Mouse (Mus musculus) left cerebral cortex, adult 18-20 months (tissue): Measurements from ENCODE around the gene Trmt112. TPM values are rescaled to one million over a fixed set of nuclear protein-coding genes. Genes with fewer than 3 reads are reported as not detected.
"Not testable (repeated sequence)": the region's sequence is repeated elsewhere in the genome, so short reads cannot be mapped to it uniquely, and the experiment has no call there.

Experiments used
- DNase-seq, 2 experiments: peaks; one replicate each; pipeline ENCODE4 v3.0.0; 2021 to 2022; ENCODE audit warnings: low spot score in 2 of 2, mixed read lengths in 1 of 2
- long read RNA-seq, 2 experiments: library from polyadenylated mRNA; stranded (forward); transcript quantifications; one replicate each; pipeline ENCODE4 v2.0.0; 2021
- total RNA-seq, 2 experiments: library from RNA; stranded (reverse); gene quantifications; 2 replicates each; pipeline ENCODE4 v1.2.3; 2021

The Trmt112 gene
- 10 to 100 TPM; 46.2 to 46.4 TPM for total RNA-seq
- long read RNA-seq, experiment 1, transcript Trmt112-202 (4 exons, 985 nt), result major isoform, 23 of 23 reads
- long read RNA-seq, experiment 1, partial matches to known transcripts, result 0 of 23 reads
- long read RNA-seq, experiment 1, other reads (novel, unspliced or antisense), result 0 of 23 reads
- long read RNA-seq, experiment 2, transcript Trmt112-202 (4 exons, 985 nt), result major isoform, 32 of 33 reads
- long read RNA-seq, experiment 2, partial matches to known transcripts, result 0 of 33 reads
- long read RNA-seq, experiment 2, other reads (novel, unspliced or antisense), result 0 of 33 reads

DNA sequence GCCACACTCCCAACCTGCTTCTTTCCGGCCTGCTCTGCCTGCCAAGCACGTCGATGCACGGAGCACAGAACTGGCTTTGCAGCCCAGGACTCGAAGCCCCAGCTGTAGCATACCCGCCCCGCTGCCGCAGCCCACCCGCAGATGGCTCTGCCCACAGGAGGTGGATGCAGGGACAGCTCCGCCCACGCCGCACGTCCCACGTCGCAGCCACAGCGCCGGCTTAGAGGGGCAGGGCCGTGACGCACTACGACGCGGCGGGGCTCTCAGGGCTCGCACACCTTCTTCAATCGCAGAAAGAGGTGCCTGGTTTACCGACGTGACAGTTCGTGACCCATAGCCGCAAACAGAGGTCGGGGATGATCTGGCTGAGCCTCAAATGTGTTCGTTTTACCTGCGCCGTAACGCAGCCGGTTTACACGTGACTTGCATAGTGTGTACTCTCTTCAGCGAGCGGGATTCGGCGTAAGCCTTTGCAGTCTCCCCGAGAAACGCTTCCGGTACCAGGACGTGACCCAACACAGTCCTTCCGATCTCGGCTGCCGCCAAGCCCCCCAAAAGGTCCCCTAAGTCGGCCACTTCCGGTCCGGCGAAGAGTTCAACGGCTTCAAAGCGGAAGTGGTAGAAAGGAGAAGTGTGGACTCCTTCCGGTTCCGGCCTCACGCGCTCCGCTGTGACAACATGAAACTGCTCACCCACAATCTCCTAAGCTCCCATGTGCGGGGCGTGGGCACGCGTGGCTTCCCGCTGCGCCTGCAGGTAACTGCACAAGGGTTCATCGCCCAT is at the start of gene Trmt112, which contains the start of gene Prdx5:
Trmt112 (plus strand) TSS at position 192 of the 783 bp plus-strand sequence.
Prdx5 (minus strand) TSS at position 600 of the 783 bp plus-strand sequence.
- DNase-seq, result peak; percentile 90 to 94

DNA sequence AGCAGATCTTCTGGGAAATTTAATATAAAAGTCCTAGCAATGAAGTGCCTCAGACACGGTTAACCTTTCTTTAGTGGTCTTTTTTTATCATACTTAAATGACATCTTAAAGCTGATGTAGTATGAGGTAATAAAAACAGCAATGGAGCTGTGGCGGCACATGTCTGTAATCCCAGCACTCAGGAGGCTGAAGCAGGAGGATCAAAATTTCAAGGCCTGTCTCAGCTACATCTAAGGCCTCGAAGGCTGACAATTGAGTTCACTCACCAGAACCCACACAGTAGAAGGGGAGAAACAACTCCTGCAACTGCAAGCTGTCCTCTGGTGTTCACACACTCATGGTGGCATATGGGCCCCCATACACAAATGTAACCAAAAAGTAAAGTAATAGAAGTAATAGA is 49.5 kb upstream of the Trmt112 start:
- DNase-seq, result no peak

DNA sequence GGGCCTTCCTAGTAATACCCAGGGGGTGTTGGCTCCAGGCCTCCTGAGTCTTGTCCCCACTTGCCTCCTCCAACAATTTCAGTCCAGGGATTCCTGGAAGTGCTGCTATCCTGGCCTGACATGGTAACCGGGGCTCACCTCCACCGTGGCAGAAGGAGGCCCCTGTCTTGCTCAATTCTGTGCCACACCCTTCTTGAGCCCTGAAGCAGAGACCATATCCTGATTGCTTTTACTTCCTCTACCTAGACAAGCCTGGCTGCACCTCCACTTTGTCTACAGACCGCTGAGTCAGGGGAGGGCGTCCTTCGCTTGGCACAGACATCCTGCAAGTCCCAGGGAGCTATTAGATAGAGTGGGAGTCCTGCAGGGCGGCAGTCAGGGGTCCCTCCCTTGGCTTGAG is 48.8 kb upstream of the Trmt112 start:
- no peak for DNase-seq

- no peak for DNase-seq
Observed at GRCm38 (mm10) chr19:6861451-6861850, 48.0 kb upstream of the Trmt112 start.

- no peak for DNase-seq
Observed at GRCm38 (mm10) chr19:6869355-6869754, 40.1 kb upstream of the Trmt112 start.

- DNase-seq, result no peak
Observed at GRCm38 (mm10) chr19:6871574-6872271, 37.8 kb upstream of the Trmt112 start.

GRCm38 (mm10) chr19:6872701-6873100 is 36.8 kb upstream of the Trmt112 start:
- DNase-seq, result no peak

- no peak for DNase-seq
Observed at GRCm38 (mm10) chr19:6874257-6874656, 35.2 kb upstream of the Trmt112 start.

DNA sequence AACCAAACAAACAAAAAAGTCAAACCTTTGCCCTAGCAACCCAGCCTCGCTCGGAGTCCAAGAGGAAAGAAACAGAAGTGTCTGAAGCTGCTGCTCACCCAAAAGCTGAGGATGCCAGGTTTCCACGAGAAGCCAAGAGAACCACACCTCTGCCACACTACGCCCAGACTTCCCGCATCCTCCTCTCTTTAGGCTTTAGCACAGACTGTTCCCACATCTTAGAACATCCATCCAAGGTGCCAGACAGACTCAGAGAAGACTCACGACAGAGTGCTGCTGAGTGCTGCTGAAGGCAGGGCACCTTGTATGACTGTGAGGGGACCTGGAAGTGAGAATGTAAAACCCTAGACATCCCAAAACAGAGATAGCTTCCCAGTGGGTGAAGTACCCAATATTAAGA is 33.7 kb upstream of the Trmt112 start:
- DNase-seq, result no peak

DNA sequence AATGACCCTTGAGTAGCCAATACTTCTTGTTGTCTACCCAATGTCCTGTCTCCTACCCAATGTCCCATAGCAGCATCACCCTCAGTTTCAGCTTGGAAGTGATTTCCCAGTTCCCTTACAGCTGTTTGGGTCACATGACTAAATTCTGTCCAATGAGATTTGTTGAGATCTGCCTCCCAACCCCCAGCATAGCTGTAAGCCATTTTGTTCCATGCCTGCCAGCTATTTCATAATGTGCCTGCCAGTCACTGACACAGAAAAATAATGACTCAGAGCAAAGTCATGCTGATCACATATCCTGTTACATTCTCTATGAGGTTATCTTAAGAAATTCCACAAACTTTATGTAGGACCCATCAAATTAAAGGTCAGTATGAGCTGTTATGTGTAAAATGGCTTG is 32.7 kb upstream of the Trmt112 start:
- DNase-seq, result no peak

DNA sequence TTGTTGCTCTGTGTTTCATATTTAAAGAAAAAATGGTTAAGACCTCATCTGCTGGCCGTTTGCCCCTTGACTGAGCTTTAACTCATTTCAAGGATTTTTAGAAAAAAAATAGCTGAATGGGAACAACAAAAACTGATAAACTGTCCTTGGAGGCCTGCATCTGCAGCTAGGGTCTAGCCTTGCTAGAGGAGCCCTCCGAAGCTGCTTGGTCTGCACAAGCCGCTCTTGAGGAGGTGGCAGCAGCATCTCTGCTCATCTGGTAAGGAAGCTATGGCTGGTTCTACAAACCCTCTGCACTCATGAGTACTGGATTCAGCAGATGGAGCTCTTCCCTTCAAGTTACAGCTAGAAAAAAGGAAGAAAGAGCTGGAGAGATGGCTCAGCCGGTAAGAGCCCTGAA is 31.5 kb upstream of the Trmt112 start:
- DNase-seq, result no peak

DNA sequence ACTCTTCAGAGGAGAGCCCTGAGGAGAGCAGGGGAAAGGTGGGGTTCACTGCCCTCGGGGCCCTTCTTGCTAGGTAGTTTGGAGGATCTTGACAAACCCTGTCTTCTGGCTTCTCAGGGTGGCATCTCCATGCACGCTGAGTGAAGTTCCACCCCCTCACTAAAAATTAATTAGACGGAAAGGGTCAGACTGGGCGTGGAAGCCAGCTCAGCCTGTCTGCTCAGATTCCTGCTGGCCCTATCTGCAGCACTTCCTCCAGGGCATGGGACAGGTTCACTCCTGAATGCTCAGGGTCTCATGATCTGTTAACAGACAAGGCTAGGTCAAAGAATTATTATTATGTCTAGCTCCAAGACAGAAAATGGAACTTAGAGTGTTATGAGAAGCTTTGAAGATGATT is 17.0 kb upstream of the Trmt112 start:
- no peak for DNase-seq

GRCm38 (mm10) chr19:6893731-6894451 is 15.6 kb upstream of the Trmt112 start:
- no peak for DNase-seq

DNA sequence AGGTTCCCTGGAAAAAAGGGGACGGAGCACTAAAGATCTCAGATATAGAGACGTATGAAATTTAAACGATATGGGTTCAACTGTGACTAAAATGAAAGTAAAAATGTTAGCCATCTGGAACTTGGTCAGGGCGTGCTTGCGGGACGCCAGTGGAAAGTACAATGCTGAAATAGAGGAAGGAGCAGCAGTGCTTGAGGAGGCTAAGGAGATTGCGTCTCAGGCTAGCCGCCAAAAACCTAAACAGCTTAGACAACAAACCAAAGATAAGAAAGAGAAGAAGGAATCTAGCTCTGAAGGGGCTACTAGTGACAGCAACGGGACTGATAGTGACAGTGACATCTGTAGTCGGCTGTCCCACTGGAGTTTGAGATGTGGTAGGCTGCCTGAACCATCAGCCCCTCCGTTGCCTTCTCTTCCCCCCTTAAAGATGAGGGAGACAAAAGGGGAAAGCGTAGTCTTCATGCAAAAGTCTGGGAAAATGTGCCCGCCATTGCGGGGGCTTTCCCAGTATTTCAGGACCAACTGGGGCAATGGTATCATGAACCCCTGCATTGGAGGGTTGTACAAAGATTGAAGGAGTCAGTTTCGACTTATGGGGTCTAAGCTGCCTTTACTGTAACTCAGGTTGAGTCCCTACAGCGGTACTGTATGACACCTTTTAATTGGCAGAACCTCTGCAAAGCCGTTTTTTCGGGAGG is 13.7 kb upstream of the Trmt112 start:
- DNase-seq, result not testable (repeated sequence)

DNA sequence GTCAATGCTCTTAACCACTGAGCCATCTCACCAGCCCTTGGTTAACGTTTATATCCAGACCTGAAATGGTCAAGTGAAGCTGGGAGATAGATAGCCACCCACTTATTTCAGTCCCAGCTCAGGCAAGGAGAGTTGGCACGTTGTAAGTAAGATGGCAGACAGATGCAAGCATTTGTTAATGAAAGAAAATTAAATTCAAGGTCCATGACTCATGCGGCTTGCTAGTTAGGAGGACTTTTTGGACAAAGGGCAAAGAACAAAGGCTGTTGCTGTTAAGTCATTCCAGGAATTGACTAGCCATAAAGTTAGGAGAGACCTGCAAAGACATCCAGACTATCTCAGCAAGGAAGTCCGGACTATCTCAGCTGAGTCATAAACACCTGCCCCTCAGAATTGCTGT is 9.9 kb upstream of the Trmt112 start:
- no peak for DNase-seq

GRCm38 (mm10) chr19:6903031-6903430 is 6.5 kb upstream of the Trmt112 start:
- DNase-seq, result no peak

DNA sequence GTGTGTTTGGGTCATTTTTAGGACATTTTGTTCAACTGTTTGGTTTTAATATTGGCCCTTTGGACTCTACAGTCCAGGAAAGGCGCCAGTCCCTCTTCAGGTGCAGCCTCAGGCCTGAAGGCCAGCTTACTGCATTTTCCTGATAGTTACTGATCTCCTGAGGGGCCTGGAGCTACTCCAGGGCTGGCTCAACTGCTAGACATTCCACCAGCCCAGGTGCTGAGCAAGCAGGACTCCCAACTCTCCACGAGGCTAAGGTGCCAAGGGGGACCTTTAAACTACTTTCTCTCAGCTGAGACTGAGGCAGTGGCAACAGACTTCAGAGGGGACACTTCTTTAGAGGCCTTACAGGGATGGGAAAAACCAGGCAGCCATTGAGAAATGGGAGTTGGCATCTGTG is 4.7 kb upstream of the Trmt112 start:
- DNase-seq, result no peak

GRCm38 (mm10) chr19:6905498-6906159 is 3.9 kb upstream of the Trmt112 start:
- DNase-seq, result no peak

GRCm38 (mm10) chr19:6906199-6906598 is 3.3 kb upstream of the Trmt112 start:
- DNase-seq, result no peak

DNA sequence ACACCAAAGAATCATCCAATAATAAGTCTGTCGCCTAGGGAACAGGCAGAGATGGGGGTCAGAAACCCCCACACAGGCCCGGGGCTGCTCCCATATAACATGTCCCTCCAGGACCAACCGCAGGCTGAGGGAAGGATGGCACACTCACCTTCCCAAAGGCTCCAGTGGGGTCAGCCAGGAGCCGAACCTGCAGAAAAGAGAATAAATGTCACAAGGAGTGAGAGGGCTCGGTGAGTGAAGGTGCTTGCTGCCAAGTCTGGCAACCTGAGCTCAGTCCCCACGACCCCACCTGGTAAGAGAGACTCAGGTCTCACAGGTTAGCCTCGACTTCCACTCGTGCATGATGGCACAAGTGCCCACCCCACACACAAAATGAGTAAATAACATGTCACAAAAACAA is 2.4 kb upstream of the Trmt112 start:
- DNase-seq, result no peak
